Mouse (Mus musculus) urinary bladder, postnatal 4 days (tissue): ENCODE measurements around the gene Fryl.

ENCODE experiments used
- DNase-seq, 2 experiments: peaks; one replicate each; pipeline ENCODE4 v3.0.0; 2021 to 2022; ENCODE audit warnings: low spot score in 2 of 2

The Fryl gene

DNA sequence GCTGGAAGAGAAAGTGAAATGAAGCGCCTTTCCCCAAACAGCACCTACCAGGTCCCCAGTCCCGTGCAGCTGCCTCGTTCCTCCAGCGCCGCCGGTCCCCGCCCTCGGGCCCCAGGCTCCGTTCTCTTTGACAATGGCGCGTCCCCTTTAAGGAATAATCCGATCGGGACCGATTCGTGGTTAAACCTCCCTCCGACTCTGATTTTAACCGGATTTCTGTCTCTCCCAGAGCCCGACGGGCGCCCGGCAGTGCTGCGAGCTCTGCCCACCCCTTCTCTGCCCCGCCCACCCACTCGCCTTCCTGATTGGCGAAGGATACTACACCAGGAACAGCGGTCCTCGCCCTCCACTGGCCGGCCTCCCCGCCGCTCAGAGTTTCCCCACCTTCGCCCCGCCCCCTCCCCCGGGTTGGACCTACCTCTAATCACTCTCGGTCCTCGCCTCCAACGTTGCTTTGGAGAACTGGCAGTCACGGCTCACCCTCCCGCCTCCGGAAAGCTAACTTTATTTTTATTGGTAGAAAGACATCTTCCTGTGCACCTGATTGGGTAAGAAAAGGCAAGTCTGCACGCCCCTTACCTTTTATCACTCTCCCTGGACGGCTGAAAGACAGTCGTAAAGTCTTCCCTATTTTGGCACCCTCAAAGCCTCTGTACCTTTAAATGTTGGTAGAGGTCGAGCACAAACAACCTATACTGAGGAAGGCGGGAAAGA is at the start of gene Fryl:
TSS of gene Fryl (minus strand) at position 268 of the 714 bp plus-strand sequence.
- DNase-seq: peak; percentile 93 to 97

DNA sequence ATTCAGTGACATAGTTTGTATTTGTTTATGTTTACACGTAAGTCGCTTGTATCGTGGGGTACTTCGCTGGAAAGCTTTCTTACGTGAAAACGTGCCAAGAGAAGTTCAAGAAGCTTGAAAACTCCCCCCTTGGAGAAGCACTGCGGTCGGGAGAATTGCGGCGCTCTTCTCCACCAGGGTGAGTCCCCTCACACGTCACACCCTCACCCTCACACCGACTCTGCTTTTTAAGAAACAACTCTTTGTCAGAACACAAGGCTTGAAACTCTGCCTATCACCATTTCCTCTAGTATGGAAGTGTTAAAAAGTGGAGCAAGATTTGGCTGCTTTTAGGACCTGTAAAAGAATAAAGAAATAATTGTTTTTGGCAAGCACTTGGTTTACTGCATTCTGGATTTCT is 48.1 kb upstream of the Fryl start:
- peak in 1 of 2 experiments; percentile 53 for DNase-seq

DNA sequence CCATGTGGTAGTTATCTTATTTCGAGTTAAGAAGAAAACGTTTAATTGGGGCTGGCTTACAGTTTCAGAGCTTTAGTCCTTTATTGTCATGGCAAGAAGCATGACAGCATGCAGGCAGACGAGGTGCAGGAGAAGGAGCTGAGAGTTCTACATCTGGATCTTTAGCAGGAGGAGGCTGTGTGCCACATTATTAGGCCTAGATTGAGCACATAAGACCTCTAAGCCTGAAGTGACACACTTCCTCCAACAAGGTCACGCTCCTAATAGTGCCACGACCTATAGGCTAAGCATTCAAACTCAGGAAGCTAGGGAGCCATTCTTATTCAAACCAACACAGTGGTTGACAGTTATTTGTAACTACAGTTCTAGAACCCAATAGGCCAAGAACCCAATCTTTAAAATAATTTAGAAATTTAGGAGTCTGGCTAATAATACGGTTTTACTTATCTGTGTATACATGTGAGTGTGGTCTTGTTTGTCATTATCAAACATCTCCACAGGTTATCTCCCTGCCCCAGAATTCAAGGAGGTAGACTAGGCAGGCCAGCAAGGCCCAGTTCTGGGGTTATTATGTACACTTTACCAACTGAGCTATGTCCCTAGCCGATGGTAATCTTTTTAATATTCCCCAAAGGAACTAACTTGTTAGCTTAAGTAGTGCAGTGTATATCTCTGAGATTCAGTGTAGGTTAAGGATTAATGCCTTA is 45.3 kb upstream of the Fryl start:
- peak in 1 of 2 experiments; percentile 2 for DNase-seq

DNA sequence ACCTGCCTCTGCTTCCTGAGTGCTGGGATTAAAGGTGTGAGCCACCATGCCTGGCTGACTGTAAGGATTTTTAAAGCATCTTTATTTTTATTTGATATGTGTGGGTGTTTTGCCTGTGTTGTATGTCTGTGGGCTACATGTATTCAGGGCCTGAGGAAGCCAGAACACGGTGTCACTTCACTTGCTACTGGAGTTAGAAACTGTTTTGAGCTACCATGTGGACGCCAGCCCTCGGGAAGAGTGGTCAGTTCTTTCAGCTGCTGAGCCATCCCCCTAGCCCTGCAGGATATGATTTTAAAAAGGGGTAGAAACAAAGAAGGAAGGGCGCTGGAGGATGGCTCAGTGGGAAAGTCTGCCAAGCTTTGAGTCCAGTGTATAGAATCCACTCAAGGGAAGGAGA is 39.5 kb upstream of the Fryl start:
- DNase-seq: no peak

DNA sequence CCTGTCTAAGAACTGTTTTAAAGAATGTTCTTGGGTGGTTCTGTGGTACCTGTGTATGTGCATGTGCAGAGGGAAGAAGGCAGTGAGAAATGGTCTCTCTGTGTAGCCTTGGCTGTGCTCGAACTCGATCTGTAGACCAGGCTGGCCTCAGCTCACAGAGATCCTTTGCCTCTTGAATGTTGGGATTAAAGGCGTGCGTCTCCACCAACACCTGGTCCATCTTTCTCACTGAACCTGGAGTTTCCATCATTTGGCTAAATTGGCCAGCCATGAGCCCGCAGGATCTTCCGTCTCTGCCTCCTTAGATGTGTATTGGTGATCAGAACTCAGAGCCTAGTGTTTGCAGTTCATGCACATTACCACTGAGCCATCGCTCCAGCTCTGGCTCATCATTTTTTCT is 38.6 kb upstream of the Fryl start:
- peak in 1 of 2 experiments; percentile 39 for DNase-seq

DNA sequence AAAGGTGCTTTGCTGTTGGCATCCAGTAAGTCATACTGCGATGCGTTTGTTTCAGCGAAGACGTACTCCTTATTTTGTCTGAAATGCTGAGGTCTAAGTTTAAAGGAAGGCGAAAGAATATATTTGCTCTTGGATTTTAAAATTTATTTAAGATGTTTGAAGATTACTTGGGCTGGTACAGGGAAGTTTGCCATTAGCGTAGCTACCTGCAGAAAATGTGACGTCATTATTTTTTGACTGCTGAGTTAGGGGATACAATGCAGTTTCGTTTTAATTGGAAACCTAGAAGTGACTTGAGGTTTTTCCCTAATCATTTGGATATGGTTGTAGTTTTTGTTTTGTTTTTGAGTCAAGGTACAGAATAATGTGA is 37.0 kb upstream of the Fryl start:
- no peak for DNase-seq

DNA sequence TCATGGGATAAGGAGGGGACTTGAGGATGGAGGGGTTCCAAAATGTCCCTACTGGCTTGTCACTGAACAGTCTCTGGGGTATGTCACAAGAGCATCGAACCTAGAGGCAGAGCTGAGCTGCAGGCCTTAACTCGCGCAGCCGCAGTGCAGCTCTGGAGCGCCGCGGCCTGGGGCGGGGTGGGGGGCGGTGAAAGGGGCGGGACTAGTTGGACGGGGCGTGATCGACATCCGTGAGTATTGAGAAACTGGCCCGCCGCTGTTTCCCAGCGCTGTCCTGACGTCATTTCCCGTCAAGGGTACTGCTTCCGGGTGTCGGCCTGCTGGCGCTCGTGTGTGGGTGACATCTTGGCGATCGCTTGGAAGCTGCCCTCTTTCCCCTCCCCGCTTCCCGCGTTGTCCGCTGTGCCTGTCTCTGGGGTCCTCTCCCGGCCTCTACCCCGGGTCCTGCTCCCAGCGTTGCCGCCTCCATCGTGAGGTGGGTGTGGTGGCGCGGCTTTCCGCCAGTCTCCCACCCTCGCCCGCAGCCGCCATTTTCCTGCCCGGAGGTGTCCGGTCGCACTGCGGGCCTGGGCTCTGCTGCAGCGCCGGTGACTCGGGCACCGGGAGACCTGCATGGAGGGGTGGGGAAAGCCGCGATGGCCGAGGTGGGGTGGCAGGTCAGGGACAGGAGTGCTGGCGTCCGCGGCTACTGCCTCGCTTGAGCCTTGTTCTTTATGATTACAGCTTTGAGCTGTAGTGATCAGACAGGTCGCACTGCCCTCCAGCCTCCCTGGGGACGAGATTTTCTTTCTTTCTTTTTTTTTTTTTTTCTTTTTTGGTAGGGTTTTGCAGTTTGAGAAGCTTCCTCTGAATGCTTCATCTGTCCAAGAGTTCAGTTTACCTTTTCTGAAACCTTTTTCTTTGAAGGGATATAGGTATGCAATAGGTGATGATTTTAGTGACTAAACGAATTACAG is 36.4 kb upstream of the Fryl start, which contains the start of gene Ociad1:
TSS of gene Ociad1 (plus strand) at position 283 of the 956 bp plus-strand sequence.
- DNase-seq: peak; percentile 91 to 96

DNA sequence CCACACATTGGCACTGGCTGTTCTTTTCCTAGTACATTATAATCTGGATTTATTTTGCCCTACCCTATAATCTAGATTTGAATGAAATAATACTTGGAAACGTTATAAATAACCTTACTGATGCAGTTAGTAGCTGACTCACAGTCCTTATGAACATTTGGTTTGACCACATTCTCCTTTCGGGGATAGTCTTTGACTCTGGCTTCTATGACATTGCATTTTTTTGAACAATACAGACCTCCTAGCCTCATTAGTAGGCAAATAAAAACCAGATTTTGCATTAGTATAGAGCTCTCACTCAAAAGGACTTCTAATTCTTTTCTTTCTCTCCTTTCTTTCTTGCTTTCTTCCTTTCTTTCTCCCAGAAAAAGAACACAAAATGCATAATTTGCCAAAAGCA is 33.5 kb upstream of the Fryl start:
- no peak for DNase-seq

DNA sequence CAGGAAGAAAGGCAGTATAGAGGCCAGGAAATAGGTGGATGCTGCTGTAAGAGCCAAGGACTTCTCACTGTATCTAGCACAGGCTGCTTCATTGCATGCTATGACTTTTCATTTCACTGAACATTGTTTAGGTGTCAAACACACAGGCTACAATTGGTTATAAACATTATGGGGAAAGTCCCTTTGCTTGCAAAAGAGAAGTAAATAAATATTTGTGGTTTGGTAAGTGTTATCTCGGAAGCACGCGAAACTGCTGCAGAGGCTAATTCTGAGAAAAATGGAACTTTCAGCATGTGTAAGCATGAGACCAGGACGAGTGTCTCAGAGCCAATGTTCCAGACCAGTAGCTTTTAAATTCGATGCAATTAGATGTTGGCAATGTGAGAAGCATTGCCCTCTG is 30.2 kb upstream of the Fryl start:
- DNase-seq: no peak

DNA sequence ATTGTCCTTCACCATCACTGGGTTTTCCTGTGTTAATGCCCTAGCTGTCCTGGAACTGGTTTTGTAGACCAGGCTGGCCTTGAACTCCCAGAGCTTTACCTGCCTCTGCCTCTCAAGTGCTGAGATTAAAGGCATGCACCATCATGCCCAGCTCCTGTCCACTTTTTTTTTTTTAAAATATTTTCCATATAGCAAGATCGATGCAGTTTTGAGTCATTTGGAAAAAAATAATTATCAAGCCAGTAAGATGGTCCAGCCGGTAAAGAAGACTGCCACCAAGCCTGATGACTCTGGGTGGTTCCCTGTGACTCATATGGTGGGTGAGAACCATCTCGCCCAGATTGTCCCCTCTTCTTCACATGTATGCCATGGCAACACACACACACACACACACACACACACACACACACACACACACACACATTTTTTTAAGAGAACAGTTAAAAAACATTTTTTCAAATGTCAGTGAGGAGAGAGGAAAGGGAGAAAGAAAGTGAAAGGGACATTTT is 29.1 kb upstream of the Fryl start:
- DNase-seq: no peak

DNA sequence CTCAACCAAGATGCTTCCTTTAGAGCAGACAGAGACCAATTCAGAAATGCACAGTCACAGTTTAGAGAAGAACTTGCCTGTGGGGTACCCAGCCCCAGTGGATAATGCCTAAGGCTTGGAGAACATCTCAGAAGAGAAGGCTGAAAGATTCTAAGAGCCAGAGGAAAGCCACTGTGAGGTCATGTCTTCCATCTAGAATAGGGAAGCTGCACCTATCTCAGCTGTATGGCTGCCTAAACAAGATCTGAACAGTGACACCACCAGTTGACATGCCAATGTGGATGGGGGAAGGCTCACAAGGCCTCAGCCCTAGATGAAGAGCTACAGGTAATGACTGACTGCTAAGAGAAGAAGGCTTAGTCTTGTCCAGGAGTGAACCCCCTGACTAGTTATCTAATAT is 27.6 kb upstream of the Fryl start:
- DNase-seq: no peak

DNA sequence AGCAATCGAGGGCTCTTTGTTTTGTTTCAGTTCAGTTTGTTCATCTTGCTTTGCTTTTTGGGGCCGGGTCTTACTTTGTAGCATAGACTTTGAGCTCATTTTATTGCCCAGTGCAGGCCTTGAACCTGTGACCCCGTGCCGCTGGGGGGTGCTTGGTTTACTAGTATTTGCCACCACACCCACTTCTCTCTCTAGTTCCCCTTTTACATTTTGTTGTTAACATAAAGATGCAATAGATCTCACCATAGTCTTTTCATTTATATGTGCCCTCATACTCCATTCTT is 24.1 kb upstream of the Fryl start:
- no peak for DNase-seq

DNA sequence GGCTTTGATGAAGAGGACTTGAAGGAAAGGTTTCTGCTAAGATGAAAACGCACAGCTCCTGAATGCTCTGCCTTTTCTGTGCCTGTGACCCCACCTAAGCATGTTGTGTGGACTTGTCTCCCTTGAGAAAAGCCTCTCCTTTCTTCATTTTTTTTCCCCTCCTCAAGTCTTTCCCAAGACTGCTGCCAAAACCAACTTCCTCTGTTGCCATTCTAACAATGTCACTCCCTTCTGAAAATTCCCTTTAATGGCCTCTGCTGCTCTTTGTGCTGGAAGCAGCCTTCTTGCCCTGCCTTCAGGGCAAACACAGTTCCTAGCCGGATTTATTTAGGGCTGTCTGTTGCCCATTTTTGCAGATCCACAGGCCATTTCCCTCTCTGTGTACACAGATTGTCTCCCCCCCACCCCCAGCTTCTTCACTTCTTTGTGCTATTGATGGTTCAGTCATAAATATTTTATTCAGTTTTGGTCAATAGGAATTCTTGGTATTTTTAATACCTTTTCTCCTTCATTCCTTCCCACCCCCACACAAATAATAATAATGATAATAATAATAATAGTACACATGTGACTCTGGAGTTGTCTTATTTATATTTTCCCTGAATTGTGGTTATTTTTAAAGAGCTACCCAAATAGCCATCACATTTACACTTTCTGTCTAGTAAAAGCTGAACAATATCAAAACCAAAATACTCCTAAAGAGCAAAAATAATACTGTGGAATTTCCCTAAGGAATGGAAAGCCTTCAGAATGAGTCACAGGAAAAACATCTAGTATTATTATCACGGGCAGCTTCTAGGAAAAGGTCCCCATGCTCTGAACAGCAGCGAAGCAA is 23.5 kb upstream of the Fryl start:
- DNase-seq: no peak

DNA sequence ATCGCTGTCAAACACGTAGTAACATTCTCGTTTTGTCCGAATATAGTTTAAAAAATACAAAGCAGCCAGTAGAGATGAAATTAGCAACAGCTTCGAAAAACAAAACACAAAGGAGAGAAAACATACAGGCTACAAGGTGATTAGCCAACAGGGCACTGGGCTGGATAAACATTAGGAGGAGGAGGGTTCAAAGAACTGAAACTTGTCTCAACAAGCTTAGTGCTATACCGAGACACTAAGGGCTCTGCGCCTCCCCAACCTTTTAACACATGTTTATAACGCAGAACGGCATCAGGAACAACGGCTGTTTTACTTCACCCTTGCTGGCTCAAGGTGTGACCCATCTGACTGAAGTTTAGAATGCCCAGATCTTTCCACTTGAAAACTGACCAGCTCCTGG is 22.8 kb upstream of the Fryl start:
- no peak for DNase-seq

DNA sequence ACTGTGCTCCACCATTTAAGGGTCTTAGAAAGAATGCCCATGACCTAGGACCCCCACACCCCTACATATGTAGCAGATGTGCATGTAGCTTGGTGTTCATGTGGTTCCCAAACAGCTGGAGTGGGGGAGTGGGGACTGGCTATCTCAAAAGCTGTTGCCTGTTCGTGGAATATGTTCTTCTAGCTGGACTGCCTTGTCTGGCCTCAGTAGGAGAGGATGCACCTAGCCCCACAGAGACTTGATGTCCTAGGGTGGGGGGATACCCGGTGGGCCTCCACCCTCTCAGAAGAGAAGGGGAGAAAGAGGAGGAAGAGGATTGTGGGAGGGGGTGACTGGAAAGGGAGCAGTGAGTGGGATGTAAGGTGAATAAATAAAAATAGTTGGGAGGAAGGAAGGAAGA is 18.5 kb upstream of the Fryl start:
- no peak for DNase-seq

DNA sequence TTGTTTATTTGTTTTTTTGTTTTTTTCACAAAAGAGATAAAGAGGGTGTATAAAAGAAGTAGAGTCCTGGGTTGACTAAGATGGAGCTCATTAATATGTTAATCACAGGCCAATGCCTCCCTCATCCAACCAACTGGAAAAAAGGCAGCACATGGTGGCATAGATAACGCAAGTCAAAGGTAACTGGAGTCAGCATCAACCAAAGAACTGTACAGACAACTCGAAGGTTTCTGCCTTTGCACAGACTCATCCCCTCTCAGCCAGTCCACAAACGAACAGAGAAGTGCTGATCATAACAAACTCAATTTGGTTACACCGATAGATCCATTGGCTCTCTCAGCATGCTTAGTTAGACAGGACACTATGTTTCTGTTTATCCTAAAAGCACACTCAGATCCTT is 16.8 kb upstream of the Fryl start:
- DNase-seq: no peak

DNA sequence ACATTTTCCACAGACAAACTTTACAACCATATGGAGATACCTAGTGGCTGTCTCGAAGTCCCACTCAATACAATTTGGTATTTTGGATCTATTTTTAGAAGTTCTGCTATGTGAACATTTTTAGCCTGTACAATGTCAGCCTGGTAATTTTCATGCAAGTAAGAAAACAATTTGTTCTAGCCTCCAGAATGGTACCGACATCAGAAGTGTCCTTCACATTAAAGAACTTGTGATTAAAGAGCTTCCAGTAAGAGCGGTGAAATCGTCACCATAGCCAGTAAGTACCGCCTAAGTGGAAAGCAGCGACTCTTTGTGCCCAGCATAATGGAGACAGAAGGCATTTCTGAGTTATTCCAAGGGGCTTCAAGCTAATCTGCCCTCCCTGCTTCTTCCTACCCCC is 14.2 kb upstream of the Fryl start:
- DNase-seq: no peak

DNA sequence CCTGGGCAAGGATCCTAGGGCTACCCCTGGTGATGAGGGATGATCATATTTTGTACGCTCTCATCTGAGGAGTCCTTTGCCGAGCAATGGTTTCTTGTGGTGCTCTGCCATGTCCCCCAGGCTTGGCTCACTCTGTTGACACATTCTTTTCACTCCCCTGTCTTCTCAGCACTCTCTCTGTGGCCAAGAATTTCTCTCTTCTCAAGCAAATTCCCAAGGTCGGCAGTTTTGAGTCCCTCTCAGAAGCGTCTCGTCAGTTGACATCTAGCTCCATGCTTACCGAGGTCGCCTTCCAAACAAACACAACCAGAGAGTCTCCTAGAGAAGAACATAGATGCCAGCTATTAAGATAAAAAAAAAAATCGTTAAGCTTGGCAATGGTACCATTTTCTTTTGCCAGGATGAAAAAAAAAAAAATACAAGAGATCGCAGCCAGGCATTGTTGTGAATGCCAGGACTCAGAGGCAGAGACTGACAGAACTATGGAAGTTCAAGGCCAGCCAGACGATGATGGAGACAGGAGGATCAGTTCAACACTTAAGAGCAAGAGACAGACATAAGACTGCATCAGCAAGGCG is 12.3 kb upstream of the Fryl start:
- DNase-seq: no peak

DNA sequence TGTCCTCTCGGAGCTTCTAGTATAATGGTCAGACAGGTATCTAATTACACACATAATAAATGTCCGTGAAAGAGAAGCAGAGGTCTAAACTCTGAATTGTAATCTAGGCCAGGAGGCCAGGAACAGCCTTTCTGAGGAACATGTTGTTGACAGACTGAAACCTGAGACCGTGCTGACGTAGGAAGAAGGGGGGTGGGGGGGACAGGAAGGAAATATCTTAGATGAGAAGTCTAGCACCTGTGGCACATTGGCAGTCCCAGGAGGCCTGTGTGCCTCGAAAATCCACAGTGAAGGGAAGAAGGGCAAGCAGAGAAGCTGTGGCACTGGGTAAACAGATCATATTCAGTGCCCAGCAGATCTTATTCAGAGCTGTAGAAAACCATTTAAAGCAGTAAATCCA is 9.0 kb upstream of the Fryl start:
- no peak for DNase-seq

DNA sequence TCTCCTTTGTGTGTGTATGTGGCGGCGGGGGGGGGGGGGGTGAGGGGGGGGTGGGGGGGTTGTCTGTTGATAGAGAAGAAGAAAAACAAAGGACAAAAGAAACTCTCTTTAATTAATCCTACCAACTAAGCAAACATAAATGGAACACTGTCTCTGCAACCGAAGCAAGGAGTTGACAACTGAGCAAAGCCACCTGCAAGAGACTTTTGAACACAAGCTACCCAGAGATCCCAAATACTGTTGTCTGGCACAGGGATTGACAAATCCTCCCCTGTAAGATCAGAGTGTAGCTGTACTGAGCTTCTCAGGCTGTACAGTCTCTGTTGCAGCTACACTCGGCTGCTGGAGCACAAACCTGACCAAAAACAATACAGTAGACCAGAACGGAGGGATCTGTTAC is 7.7 kb upstream of the Fryl start:
- DNase-seq: no peak

DNA sequence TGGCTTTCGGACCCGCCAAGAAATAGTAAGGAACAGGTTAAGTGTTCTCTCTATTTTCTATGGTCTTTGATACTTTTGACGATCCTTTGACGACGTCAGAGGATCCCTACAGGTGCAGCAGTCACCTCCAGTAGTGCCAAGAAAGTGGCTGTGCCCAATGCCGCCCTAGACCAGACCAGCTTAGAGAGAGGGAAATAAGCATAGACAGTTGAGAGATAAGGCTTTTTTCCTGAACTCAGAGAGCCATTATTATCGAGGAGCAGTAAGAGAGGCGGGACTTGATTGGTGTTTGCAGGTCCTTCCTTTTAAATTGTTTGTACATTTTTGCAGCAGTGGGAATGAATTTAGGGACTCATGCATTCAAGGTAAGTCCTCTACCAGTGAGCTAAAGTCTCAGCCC is 1.3 kb upstream of the Fryl start:
- DNase-seq: no peak
